In the genomic region with DNA sequence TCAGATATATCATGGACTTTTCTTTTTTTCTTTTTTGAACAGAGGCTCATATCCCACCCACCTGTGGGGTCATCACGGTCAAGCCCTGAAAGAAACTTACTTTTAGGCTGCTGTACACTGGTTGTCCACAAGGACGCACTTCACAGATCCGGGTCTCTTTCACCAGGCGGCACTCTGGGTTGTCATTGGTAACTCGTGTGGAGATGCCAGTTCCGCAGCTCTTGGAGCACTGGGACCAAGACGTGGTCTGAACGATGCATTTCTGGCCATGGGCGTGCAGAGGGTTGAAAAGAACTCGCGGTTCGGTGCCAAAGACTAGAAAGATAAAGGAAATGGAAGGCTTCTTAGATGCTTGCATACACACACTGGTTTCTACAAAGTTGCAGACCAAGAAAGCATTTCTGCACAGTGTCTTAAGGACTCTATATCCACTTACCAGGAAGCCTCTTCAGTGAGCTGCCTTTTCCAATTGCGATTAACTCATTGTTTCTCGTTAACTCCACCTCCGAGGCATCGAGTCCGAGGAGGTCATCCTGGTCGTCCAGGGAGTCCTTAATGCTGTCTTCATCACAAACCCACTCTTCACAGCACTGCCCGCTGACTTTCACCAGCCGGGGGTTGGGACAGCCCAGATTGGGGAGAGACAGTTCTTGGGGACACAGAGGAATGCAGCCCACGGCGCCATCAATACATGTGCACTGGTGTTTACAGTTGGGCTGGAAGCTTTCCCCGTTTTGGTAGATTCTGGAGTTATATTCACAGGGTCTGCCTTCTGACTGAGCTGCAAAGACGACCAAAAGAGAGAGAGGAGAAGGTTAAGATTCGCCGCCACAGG, we compare ENCODE assay signal across 8 mouse cellular contexts. TPM values are rescaled to one million over a fixed set of nuclear protein-coding genes. Genes with fewer than 3 reads are reported as not detected.
DNase-seq lines count a peak whose midpoint lies in the region; ATAC-seq and TF ChIP-seq lines count a peak whose summit lies in the region.

No protein-coding gene starts in this region.

- peaks cover 21% of the 10 kb centered on the region for H3K9me3 ChIP-seq in E14TG2a.4 (ENCODE audit: low read length)
- no peaks in the 10 kb centered on the region for H3K9me3 ChIP-seq in midbrain, embryonic 13.5 days

- WGBS in midbrain, embryonic 13.5 days, result 17% methylated on average over 26 of the region's 26 CpGs

- peak; percentile 39 for ATAC-seq in granulocyte monocyte progenitor cell, adult 5-6 weeks (replicated peaks; ENCODE audit: poor library complexity, severe bottlenecking)
- ATAC-seq in midbrain, embryonic 13.5 days, result no peak

- peak overlapping the region; percentile 91 for H3K4me2 ChIP-seq in midbrain, embryonic 13.5 days (replicated peaks)

- H3K27ac ChIP-seq in midbrain, embryonic 13.5 days, result no peak overlapping the region

- H3K4me3 ChIP-seq in E14TG2a.4 (replicated peaks; ENCODE audit: low read length), result peak overlapping the region; percentile 80
- peak overlapping the region; percentile 56 for H3K4me3 ChIP-seq in midbrain, embryonic 13.5 days (replicated peaks)

- H3K9ac ChIP-seq in midbrain, embryonic 13.5 days (replicated peaks), result 0 out of 2 replicates have a peak overlapping the region, but pooled peaks have one; percentile 19

- peaks cover 52% of the 10 kb centered on the region for H3K27me3 ChIP-seq in E14TG2a.4 (ENCODE audit: insufficient read depth, low read length)
- H3K27me3 ChIP-seq in midbrain, embryonic 13.5 days, result peaks cover 59% of the 10 kb centered on the region

- TF ChIP-seq CTCF in E14TG2a.4 (conservative IDR thresholded peaks at IDR 0.05; ENCODE audit: low read length), result peak; percentile 21; the same call in 1 of the 2 replicates

- peak; percentile 85 for DNase-seq in ZHBTc4 (ENCODE audit: low read depth, low spot score)
- DNase-seq in kidney, postnatal 25 days, result peak; percentile 25 to 48
- DNase-seq in frontal cortex, postnatal 14 days (ENCODE audit: low spot score in 2 of 2), result no peak
- DNase-seq in adrenal gland, postnatal 36 days, result no peak
- DNase-seq in layer of hippocampus, postnatal 36 days, result no peak

- peaks cover 13% of the 10 kb centered on the region for H3K36me3 ChIP-seq in E14TG2a.4 (ENCODE audit: insufficient read depth, low read length)
- no peaks in the 10 kb centered on the region for H3K36me3 ChIP-seq in midbrain, embryonic 13.5 days

- peaks cover 56% of the 10 kb centered on the region for H3K4me1 ChIP-seq in E14TG2a.4 (replicated peaks; ENCODE audit: low read depth, low read length)
- peaks cover 71% of the 10 kb centered on the region for H3K4me1 ChIP-seq in midbrain, embryonic 13.5 days (replicated peaks)

RNA-seq across cellular contexts. Expression of a gene that starts 1.5 kb away (rescaled TPM):
- total RNA-seq in granulocyte monocyte progenitor cell, adult 5-6 weeks (2014; fragmentation: Nextera tagmentation), result not detected in 2 replicates
- total RNA-seq in granulocyte monocyte progenitor cell, adult 5-6 weeks (2017), result not detected in 2 replicates
- 8.5 and 10.2 TPM in 2 replicates for polyA plus RNA-seq in midbrain, embryonic 13.5 days (2015; fragmentation: Nextera tagmentation; extraction: Ambion mirVana)
- total RNA-seq in adrenal gland, postnatal 36 days (2021), result 10 to 100 TPM; 19.4 to 25.8 TPM
- 1 to 10 TPM; 4.4 TPM for total RNA-seq in layer of hippocampus, postnatal 36 days (2021)

Comparison
In these comparisons a context has a peak if more than half of its experiments do, and no peak if none do; other contexts are left out.
1. DNase-seq: peak in ZHBTc4 (single experiment) and kidney, postnatal 25 days (2 of 2); none in frontal cortex, postnatal 14 days (0 of 2), adrenal gland, postnatal 36 days (0 of 2) and layer of hippocampus, postnatal 36 days (0 of 2).
2. RNA of a gene that starts 1.5 kb away (total RNA-seq): 19.4 to 25.8 TPM in adrenal gland, postnatal 36 days and 4.4 TPM in layer of hippocampus, postnatal 36 days; not detected in granulocyte monocyte progenitor cell, adult 5-6 weeks; every median in the first group is over 4 times any median in the second.